Mouse (Mus musculus): Measurements from ENCODE around the gene Poldip2.

- TF ChIP-seq CTCF (IDR thresholded peaks at IDR 0.05; ENCODE audit: low read depth) (no peak), EP300 (IDR thresholded peaks at IDR 0.05; ENCODE audit: low read depth) (no peak)
Measured at GRCm38 (mm10) chr11:78567614-78568013, 55.6 kb downstream of the Poldip2 start.

Measured in liver, postnatal 0 days (tissue).